Mouse (Mus musculus) midbrain, embryonic 14.5 days (tissue): ENCODE measurements at regions not wholly inside any gene's neighbourhood (a gene's known extent, or its start where the extent isn't known, plus 50 kb on each side); places are given as distances from the start of the nearest gene placed in this dataset. TPM values are rescaled to one million over a fixed set of nuclear protein-coding genes. Genes with fewer than 3 reads are reported as not detected.

Source experiments
- microRNA-seq: library from miRNA; unstranded; fragments of <30 nt; microRNA quantifications from one replicate; pipeline ENCODE4, GENCODE M21; 2016

Small RNA genes lying in the stretch of these regions (microRNA-seq; reads per million reads assigned to microRNA genes)
- not detected for gene Gm23064
